Mouse (Mus musculus) heart, embryonic 11.5 days (tissue): ENCODE measurements at regions not wholly inside any gene's neighbourhood (a gene's known extent, or its start where the extent isn't known, plus 50 kb on each side); places are given as distances from the start of the nearest gene placed in this dataset.

Source experiments
- ATAC-seq: fragments of 200-750 bp; cut with Nextera tagmentation; replicated peaks from 2 replicates; pipeline ENCODE4 v1.8.0; 2017; ENCODE audit warnings: moderate library complexity; ENCODE audit not compliant: insufficient number of reproducible peaks, low FRiP score, low TSS enrichment
- H3K27ac ChIP-seq: fragments of 300-500 bp; sonication (generic); 2 replicates; pipeline ENCODE4 v1.5.1; 2014; ENCODE audit warnings: mild to moderate bottlenecking, low read depth, low read length
- H3K27me3 ChIP-seq: fragments of 300-500 bp; sonication (generic); 2 replicates; pipeline ENCODE4 v1.6.1; 2014; ENCODE audit warnings: mild to moderate bottlenecking, low read length, mixed read lengths; ENCODE audit not compliant: control insufficient read depth, insufficient read depth
- H3K36me3 ChIP-seq: fragments of 300-500 bp; sonication (generic); 2 replicates; pipeline ENCODE4 v1.6.1; 2014; ENCODE audit warnings: mild to moderate bottlenecking, low read length, moderate library complexity, mixed read lengths; ENCODE audit not compliant: control insufficient read depth, insufficient read depth
- H3K4me1 ChIP-seq: fragments of 300-500 bp; sonication (generic); 2 replicates; pipeline ENCODE4 v1.6.1; 2014; ENCODE audit warnings: low read length; ENCODE audit not compliant: control insufficient read depth, insufficient read depth
- H3K4me2 ChIP-seq: fragments of 300-500 bp; sonication (generic); 2 replicates; pipeline ENCODE4 v1.6.1; 2014; ENCODE audit warnings: mild to moderate bottlenecking, moderate library complexity
- H3K4me3 ChIP-seq: fragments of 300-500 bp; sonication (generic); 2 replicates; pipeline ENCODE4 v1.5.1; 2014; ENCODE audit warnings: low read depth, low read length
- H3K9ac ChIP-seq: fragments of 300-500 bp; sonication (generic); 2 replicates; pipeline ENCODE4 v1.6.1; 2014; ENCODE audit warnings: mild to moderate bottlenecking, low read depth, low read length, moderate library complexity
- H3K9me3 ChIP-seq: fragments of 300-500 bp; sonication (generic); replicated peaks from 2 replicates; pipeline ENCODE4 v1.6.1; 2016; ENCODE audit warnings: low read length; ENCODE audit not compliant: control insufficient read depth
- whole genome bisulfite sequencing: fragments of 180-500 bp; shearing (Covaris S2); extraction: QIAGEN DNeasy Blood & Tissue Kit; methylation state at CpG from one replicate; pipeline ENCODE4 v1.1.7; 2014; ENCODE audit not compliant: insufficient replicate concordance; 5-methylcytosine and 5-hydroxymethylcytosine counted together

GRCm38 (mm10) chr10:111778111-111778510, 194.4 kb upstream of the Krr1 start:
- ATAC-seq = no peak

GRCm38 (mm10) chr10:111779956-111780355, 192.5 kb upstream of the Krr1 start:
- Histone ChIP-seq H3K36me3 (no peaks in the 10 kb centered on the region), H3K9me3 (no peaks in the 10 kb centered on the region), H3K4me2 (no peak overlapping the region), H3K4me3 (no peak overlapping the region), H3K4me1 (no peaks in the 10 kb centered on the region), H3K27me3 (no peaks in the 10 kb centered on the region), H3K9ac (no peak overlapping the region), H3K27ac (no peak overlapping the region)
- 82% methylated on average over 7 of the region's 7 CpGs for WGBS
- ATAC-seq = no peak

More at GRCm38 (mm10) chr10:111778111-111778510, 194.4 kb upstream of the Krr1 start:
- no peak overlapping the region for H3K9ac ChIP-seq
- no peaks in the 10 kb centered on the region for H3K9me3 ChIP-seq
- WGBS = 77% methylated on average over 5 of the region's 5 CpGs
- no peak overlapping the region for H3K4me3 ChIP-seq
- H3K27me3 ChIP-seq = no peaks in the 10 kb centered on the region
- H3K4me2 ChIP-seq = no peak overlapping the region
- H3K27ac ChIP-seq = no peak overlapping the region
- no peaks in the 10 kb centered on the region for H3K36me3 ChIP-seq
- H3K4me1 ChIP-seq = no peaks in the 10 kb centered on the region

GRCm38 (mm10) chr10:111782195-111782810, 190.2 kb upstream of the Krr1 start:
- Histone ChIP-seq H3K9ac (no peak overlapping the region), H3K27me3 (no peaks in the 10 kb centered on the region), H3K27ac (no peak overlapping the region), H3K4me3 (no peak overlapping the region), H3K4me1 (no peaks in the 10 kb centered on the region), H3K4me2 (no peak overlapping the region), H3K9me3 (no peaks in the 10 kb centered on the region), H3K36me3 (no peaks in the 10 kb centered on the region)
- WGBS = 77% methylated on average over 22 of the region's 22 CpGs
- ATAC-seq = no peak

- no peak overlapping the region for H3K27ac ChIP-seq
- H3K9me3 ChIP-seq = no peaks in the 10 kb centered on the region
- no peaks in the 10 kb centered on the region for H3K27me3 ChIP-seq
- H3K9ac ChIP-seq = no peak overlapping the region
- H3K36me3 ChIP-seq = no peaks in the 10 kb centered on the region
- ATAC-seq = no peak
- no peaks in the 10 kb centered on the region for H3K4me1 ChIP-seq
- no peak overlapping the region for H3K4me3 ChIP-seq
- 78% methylated on average over 3 of the region's 3 CpGs for WGBS
- H3K4me2 ChIP-seq = no peak overlapping the region
These were observed 189.0 kb upstream of the Krr1 start for GRCm38 (mm10) chr10:111783496-111783895.

GRCm38 (mm10) chr10:111784065-111784853, 188.2 kb upstream of the Krr1 start:
- Histone ChIP-seq H3K36me3 (no peaks in the 10 kb centered on the region), H3K4me2 (no peak overlapping the region), H3K9ac (no peak overlapping the region), H3K4me1 (no peaks in the 10 kb centered on the region), H3K27ac (no peak overlapping the region), H3K4me3 (no peak overlapping the region), H3K27me3 (no peaks in the 10 kb centered on the region), H3K9me3 (no peaks in the 10 kb centered on the region)
- ATAC-seq = no peak
- 67% methylated on average over 12 of the region's 12 CpGs for WGBS

- Histone ChIP-seq H3K9ac (no peak overlapping the region), H3K27me3 (no peaks in the 10 kb centered on the region), H3K36me3 (no peaks in the 10 kb centered on the region), H3K27ac (no peak overlapping the region), H3K4me2 (no peak overlapping the region), H3K9me3 (no peaks in the 10 kb centered on the region), H3K4me3 (no peak overlapping the region), H3K4me1 (no peaks in the 10 kb centered on the region)
- WGBS = 61% methylated on average over 9 of the region's 9 CpGs
- no peak for ATAC-seq
These were observed 185.3 kb upstream of the Krr1 start for GRCm38 (mm10) chr10:111787175-111787574.

GRCm38 (mm10) chr10:111789264-111789663, 183.2 kb upstream of the Krr1 start:
- no peak overlapping the region for H3K4me3 ChIP-seq
- 88% methylated on average over 9 of the region's 9 CpGs for WGBS

GRCm38 (mm10) chr10:111790911-111791310, 181.6 kb upstream of the Krr1 start:
- no peaks in the 10 kb centered on the region for H3K36me3 ChIP-seq
- no peak overlapping the region for H3K4me3 ChIP-seq
- H3K27me3 ChIP-seq = no peaks in the 10 kb centered on the region
- no peak overlapping the region for H3K9ac ChIP-seq
- H3K9me3 ChIP-seq = no peaks in the 10 kb centered on the region
- H3K4me2 ChIP-seq = no peak overlapping the region
- ATAC-seq = no peak
- 88% methylated on average over 2 of the region's 2 CpGs for WGBS
- H3K27ac ChIP-seq = no peak overlapping the region
- H3K4me1 ChIP-seq = 0 out of 2 replicates have a peak, but pooled peaks cover 4% of the 10 kb centered on the region

More at GRCm38 (mm10) chr10:111789264-111789663, 183.2 kb upstream of the Krr1 start:
- Histone ChIP-seq H3K9ac (no peak overlapping the region), H3K4me2 (no peak overlapping the region), H3K4me1 (no peaks in the 10 kb centered on the region), H3K9me3 (no peaks in the 10 kb centered on the region), H3K27me3 (no peaks in the 10 kb centered on the region), H3K27ac (no peak overlapping the region), H3K36me3 (no peaks in the 10 kb centered on the region)
- no peak for ATAC-seq
